Mouse (Mus musculus) erythroblast, adult 5-6 weeks (primary cell): ENCODE data around the gene Ak8. TPM values are rescaled to one million over a fixed set of nuclear protein-coding genes. Genes with fewer than 3 reads are reported as not detected.

Source experiments
- ATAC-seq: replicated peaks from 2 replicates; pipeline ENCODE4 v1.8.0; 2016; ENCODE audit warnings: moderate number of reproducible peaks, mild to moderate bottlenecking, moderate TSS enrichment, inconsistent platforms; ENCODE audit not compliant: poor library complexity, low FRiP score, severe bottlenecking
- total RNA-seq, 2 experiments: library from RNA; stranded (forward) in 1 of 2; stranded (reverse) in 1 of 2; fragments of 150-400 nt in 1 of 2; fragments of 200-764, 138-1000 nt in 1 of 2; gene quantifications; 2 replicates each; pipeline versions ENCODE4 v1.2.3 to v1.2.4; 2015 to 2017; ENCODE audit warnings: low replicate concordance in 2 of 2

Gene Ak8
- total RNA-seq, 2 experiments from 2014 or later: not detected

GRCm38 (mm10) chr2:28859303-28859702, 159.3 kb downstream of the Ak8 start:
- no peak for ATAC-seq

GRCm38 (mm10) chr2:28860678-28861423, 160.9 kb downstream of the Ak8 start:
- no peak for ATAC-seq

Other genes with a start within 250 kb of the Ak8 start
- not detected in 2 replicates for gene 1700007K13Rik, start 233.8 kb upstream of the Ak8 start, total RNA-seq (2015; ENCODE audit: low replicate concordance)
- not detected in 2 replicates for gene 1700007K13Rik, start 233.8 kb upstream of the Ak8 start, total RNA-seq (2017; ENCODE audit: low replicate concordance)
- gene Mrps2, start 232.1 kb upstream of the Ak8 start, total RNA-seq (2015; ENCODE audit: low replicate concordance): 8.2 and 16.9 TPM in 2 replicates
- 3.2 and 7.5 TPM in 2 replicates for gene Mrps2, start 232.1 kb upstream of the Ak8 start, total RNA-seq (2017; ENCODE audit: low replicate concordance)
- not detected in 2 replicates for gene Gbgt1, start 203.3 kb upstream of the Ak8 start, total RNA-seq (2015; ENCODE audit: low replicate concordance)
- not detected in 2 replicates for gene Gbgt1, start 203.3 kb upstream of the Ak8 start, total RNA-seq (2017; ENCODE audit: low replicate concordance)
- 5.9 TPM in 1 of 2 replicates, not detected in the other for gene Gm10134, start 194.1 kb upstream of the Ak8 start, total RNA-seq (2015; ENCODE audit: low replicate concordance)
- not detected in 2 replicates for gene Gm10134, start 194.1 kb upstream of the Ak8 start, total RNA-seq (2017; ENCODE audit: low replicate concordance)
- 1.5 TPM in 1 of 2 replicates, not detected in the other for gene Ralgds, start 187.0 kb upstream of the Ak8 start, total RNA-seq (2015; ENCODE audit: low replicate concordance)
- gene Ralgds, start 187.0 kb upstream of the Ak8 start, total RNA-seq (2017; ENCODE audit: low replicate concordance): 0.28 and 4.2 TPM in 2 replicates
- gene Cel, start 136.8 kb upstream of the Ak8 start, total RNA-seq (2015; ENCODE audit: low replicate concordance): not detected in 2 replicates
- not detected in 2 replicates for gene Cel, start 136.8 kb upstream of the Ak8 start, total RNA-seq (2017; ENCODE audit: low replicate concordance)
- gene Gtf3c5, start 116.4 kb upstream of the Ak8 start, total RNA-seq (2015; ENCODE audit: low replicate concordance): 4.0 and 6.3 TPM in 2 replicates
- gene Gtf3c5, start 116.4 kb upstream of the Ak8 start, total RNA-seq (2017; ENCODE audit: low replicate concordance): 2.8 and 2.9 TPM in 2 replicates
- 45.9 and 46.2 TPM in 2 replicates for gene Gfi1b, start 78.2 kb upstream of the Ak8 start, total RNA-seq (2015; ENCODE audit: low replicate concordance)
- gene Gfi1b, start 78.2 kb upstream of the Ak8 start, total RNA-seq (2017; ENCODE audit: low replicate concordance): 26.5 and 53.9 TPM in 2 replicates
- gene Tsc1, start 58.9 kb upstream of the Ak8 start, total RNA-seq (2015; ENCODE audit: low replicate concordance): 26.3 and 27.9 TPM in 2 replicates
- 31.6 and 53.1 TPM in 2 replicates for gene Tsc1, start 58.9 kb upstream of the Ak8 start, total RNA-seq (2017; ENCODE audit: low replicate concordance)
- not detected in 2 replicates for gene Spaca9, start 437 bp upstream of the Ak8 start, total RNA-seq (2015; ENCODE audit: low replicate concordance)
- gene Spaca9, start 437 bp upstream of the Ak8 start, total RNA-seq (2017; ENCODE audit: low replicate concordance): 0.85 TPM in 1 of 2 replicates, not detected in the other
- 5.4 and 5.8 TPM in 2 replicates for gene Gtf3c4, start 140.2 kb downstream of the Ak8 start, total RNA-seq (2015; ENCODE audit: low replicate concordance)
- gene Gtf3c4, start 140.2 kb downstream of the Ak8 start, total RNA-seq (2017; ENCODE audit: low replicate concordance): 5.1 and 5.4 TPM in 2 replicates
- 1.5 and 5.0 TPM in 2 replicates for gene Ddx31, start 140.2 kb downstream of the Ak8 start, total RNA-seq (2015; ENCODE audit: low replicate concordance)
- gene Ddx31, start 140.2 kb downstream of the Ak8 start, total RNA-seq (2017; ENCODE audit: low replicate concordance): 0.98 and 2.0 TPM in 2 replicates
- gene Barhl1, start 216.5 kb downstream of the Ak8 start, total RNA-seq (2015; ENCODE audit: low replicate concordance): not detected in 2 replicates
- gene Barhl1, start 216.5 kb downstream of the Ak8 start, total RNA-seq (2017; ENCODE audit: low replicate concordance): 0.17 TPM in 1 of 2 replicates, not detected in the other